Mouse (Mus musculus): Measurements from ENCODE around the gene Suv39h2.

The Suv39h2 gene

GRCm38 (mm10) chr2:3474861-3475283, at the start of gene Suv39h2:
Suv39h2 (minus strand) TSS chr2:3475031.
- DNase-seq (ENCODE audit: low spot score in 2 of 2), result peak; percentile 93 to 98

- DNase-seq (ENCODE audit: low spot score in 2 of 2), result no peak
These were observed 47.7 kb upstream of the Suv39h2 start for GRCm38 (mm10) chr2:3522558-3522957.

- peak; percentile 93 to 96 for DNase-seq (ENCODE audit: low spot score in 2 of 2)
These were observed 38.0 kb upstream of the Suv39h2 start, which contains the start of the genes Gm45902, Hspa14 and Cdnf for GRCm38 (mm10) chr2:3512552-3513454. Gm45902 (minus strand) TSS chr2:3512790. Hspa14 (minus strand) TSS chr2:3512814. Cdnf (plus strand) TSS chr2:3513030.

GRCm38 (mm10) chr2:3512076-3512475, 37.2 kb upstream of the Suv39h2 start:
- DNase-seq (ENCODE audit: low spot score in 2 of 2), result peak in 1 of 2 experiments; percentile 0

- no peak for DNase-seq (ENCODE audit: low spot score in 2 of 2)
These were observed 26.1 kb upstream of the Suv39h2 start for GRCm38 (mm10) chr2:3500886-3501285.

- DNase-seq (ENCODE audit: low spot score in 2 of 2), result no peak
These were observed 24.7 kb upstream of the Suv39h2 start for GRCm38 (mm10) chr2:3499543-3499942.

- DNase-seq (ENCODE audit: low spot score in 2 of 2), result no peak
These were observed 19.1 kb upstream of the Suv39h2 start for GRCm38 (mm10) chr2:3493833-3494409.

- no peak for DNase-seq (ENCODE audit: low spot score in 2 of 2)
These were observed 15.0 kb upstream of the Suv39h2 start for GRCm38 (mm10) chr2:3489816-3490215.

GRCm38 (mm10) chr2:3480239-3480638, 5.4 kb upstream of the Suv39h2 start:
- DNase-seq (ENCODE audit: low spot score in 2 of 2), result no peak

- no peak for DNase-seq (ENCODE audit: low spot score in 2 of 2)
These were observed 968 bp upstream of the Suv39h2 start for GRCm38 (mm10) chr2:3475746-3476251.

GRCm38 (mm10) chr2:3474361-3474805, 448 bp downstream of the Suv39h2 start:
- peak; percentile 18 to 40 for DNase-seq (ENCODE audit: low spot score in 2 of 2)

GRCm38 (mm10) chr2:3473891-3474290, 940 bp downstream of the Suv39h2 start:
- DNase-seq (ENCODE audit: low spot score in 2 of 2), result no peak

GRCm38 (mm10) chr2:3456590-3456989, 18.2 kb downstream of the Suv39h2 start:
- no peak for DNase-seq (ENCODE audit: low spot score in 2 of 2)

- no peak for DNase-seq (ENCODE audit: low spot score in 2 of 2)
These were observed 21.7 kb downstream of the Suv39h2 start for GRCm38 (mm10) chr2:3453096-3453495.

- DNase-seq (ENCODE audit: low spot score in 2 of 2), result no peak
These were observed 25.4 kb downstream of the Suv39h2 start for GRCm38 (mm10) chr2:3449431-3449830.

- DNase-seq (ENCODE audit: low spot score in 2 of 2), result no peak
These were observed 28.8 kb downstream of the Suv39h2 start for GRCm38 (mm10) chr2:3445984-3446383.

- no peak for DNase-seq (ENCODE audit: low spot score in 2 of 2)
These were observed 30.6 kb downstream of the Suv39h2 start for GRCm38 (mm10) chr2:3444206-3444605.

- no peak for DNase-seq (ENCODE audit: low spot score in 2 of 2)
These were observed 36.9 kb downstream of the Suv39h2 start for GRCm38 (mm10) chr2:3437956-3438355.

- DNase-seq (ENCODE audit: low spot score in 2 of 2), result no peak
These were observed 39.3 kb downstream of the Suv39h2 start for GRCm38 (mm10) chr2:3435369-3436061.

GRCm38 (mm10) chr2:3430956-3431355, 43.9 kb downstream of the Suv39h2 start:
- DNase-seq (ENCODE audit: low spot score in 2 of 2), result no peak

GRCm38 (mm10) chr2:3424579-3424910, 50.3 kb downstream of the Suv39h2 start:
- DNase-seq (ENCODE audit: low spot score in 2 of 2), result no peak
